9 mouse cellular contexts compared by ENCODE assay signal in genomic region chr4:124509695-124510094, GRCm38 (mm10).
DNase-seq lines count a peak whose midpoint lies in the region; ATAC-seq lines count a peak whose summit lies in the region.
"Had no signal": no experiment of that assay in that cellular context is flagged by ENCODE, and none has a peak within 500 bp of the region (broad histone marks: within the 10 kb centered on the region; RNA-seq: fewer than 3 reads in every experiment).

No protein-coding gene starts in this region.

- no peaks in the 10 kb centered on the region; the same call in 1 of the 2 replicates for H3K4me1 ChIP-seq in hindbrain, embryonic 11.5 days (replicated peaks; ENCODE audit: control insufficient read depth, insufficient read depth, low read length)

- no peak for ATAC-seq in hindbrain, embryonic 11.5 days (ENCODE audit: low FRiP score)

- no peaks in the 10 kb centered on the region for H3K36me3 ChIP-seq in hindbrain, embryonic 11.5 days (ENCODE audit: control insufficient read depth, insufficient read depth, low read length)
- H3K36me3 ChIP-seq: midbrain, embryonic 12.5 days had no signal

- peaks cover 2% of the 10 kb centered on the region; the same call in 1 of the 2 replicates for H3K27me3 ChIP-seq in hindbrain, embryonic 11.5 days (ENCODE audit: control insufficient read depth, insufficient read depth, low read length)

- DNase-seq in gastrocnemius, postnatal 10 days, result peak; percentile 70
- DNase-seq in gastrocnemius, postnatal 25 days, result no peak
- DNase-seq in lung, postnatal 36 days, result peak; percentile 10
- DNase-seq in lung, postnatal 25 days (ENCODE audit: low spot score), result no peak
- DNase-seq in cerebellum, postnatal 25 days, result peak; percentile 76 to 91
- DNase-seq in left cerebral cortex, postnatal 14 days (ENCODE audit: low spot score in 2 of 2), result peak; percentile 34 to 48
- no peak for DNase-seq in spleen, postnatal 36 days (ENCODE audit: low spot score in 2 of 2)
- no peak for DNase-seq in hindbrain, embryonic 11.5 days (ENCODE audit: low spot score)

- H3K27ac ChIP-seq in hindbrain, embryonic 11.5 days (ENCODE audit: low read depth, low read length), result no peak overlapping the region
- H3K27ac ChIP-seq: midbrain, embryonic 12.5 days had no signal

- intact Hi-C loops in left cerebral cortex, postnatal 14 days (cut with DNase I), result no loop called here

- WGBS in hindbrain, embryonic 11.5 days, result 82% methylated on average over 5 of the region's 5 CpGs

- no peak overlapping the region for H3K4me3 ChIP-seq in hindbrain, embryonic 11.5 days (ENCODE audit: low read depth, low read length)
- H3K4me3 ChIP-seq: midbrain, embryonic 12.5 days had no signal

- no peak overlapping the region for H3K9ac ChIP-seq in hindbrain, embryonic 11.5 days (ENCODE audit: low read depth, low read length)
- H3K9ac ChIP-seq: midbrain, embryonic 12.5 days had no signal

- H3K4me2 ChIP-seq in hindbrain, embryonic 11.5 days (replicated peaks; ENCODE audit: low read depth, low read length), result no peak overlapping the region
- H3K4me2 ChIP-seq: midbrain, embryonic 12.5 days had no signal

- no peaks in the 10 kb centered on the region for H3K9me3 ChIP-seq in hindbrain, embryonic 11.5 days (ENCODE audit: control insufficient read depth, low read length)
- H3K9me3 ChIP-seq: midbrain, embryonic 12.5 days had no signal

Comparison
In these comparisons a context has a peak if more than half of its experiments do, and no peak if none do; other contexts are left out.
1. DNase-seq: peak in gastrocnemius, postnatal 10 days (single experiment), lung, postnatal 36 days (single experiment), cerebellum, postnatal 25 days (2 of 2) and left cerebral cortex, postnatal 14 days (2 of 2); none in gastrocnemius, postnatal 25 days (single experiment), lung, postnatal 25 days (single experiment), spleen, postnatal 36 days (0 of 2) and hindbrain, embryonic 11.5 days (single experiment).